Mouse (Mus musculus) erythroblast, embryonic 14.5 days (primary cell): Measurements from ENCODE around the gene Eif2b2.

Experiments used
- GATA1 ChIP-seq: IDR thresholded peaks from 2 replicates; pipeline ENCODE4 v1.6.1; 2012; ENCODE audit warnings: low read length, inconsistent platforms, mixed read lengths
- TAL1 ChIP-seq: IDR thresholded peaks from 3 replicates; pipeline ENCODE4 v1.6.1; 2012; ENCODE audit warnings: low read length, inconsistent platforms, mixed read lengths

GRCm38 (mm10) chr12:85219236-85219904 is at the start of gene Eif2b2:
- TF ChIP-seq TAL1 (no peak), GATA1 (no peak)
